Mouse (Mus musculus) CH12.LX (cell line): ENCODE results near the gene Fkbp7.
A peak's percentile ranks its signal among the peaks of the same experiment; 100 is the strongest.

Experiments used
- BHLHE40 ChIP-seq: IDR thresholded peaks from 2 replicates; pipeline ENCODE4 v1.6.1; 2011; ENCODE audit warnings: mild to moderate bottlenecking, low read depth, low read length, improper control_type of control experiment
- CTCF ChIP-seq, 2 experiments: IDR thresholded peaks in 1 of 2; conservative IDR thresholded peaks in 1 of 2; 2 replicates each; pipeline ENCODE4 v1.5.1; 2011 to 2012; ENCODE audit warnings: low read depth in 2 of 2, low read length in 2 of 2, improper control_type of control experiment in 1 of 2, inconsistent platforms in 1 of 2, mild to moderate bottlenecking in 1 of 2, moderate library complexity in 1 of 2
- E2F4 ChIP-seq: IDR thresholded peaks from 2 replicates; pipeline ENCODE4 v1.6.1; 2011; ENCODE audit warnings: low read depth, low read length, improper control_type of control experiment; ENCODE audit not compliant: insufficient replicate concordance
- EP300 ChIP-seq: IDR thresholded peaks from 2 replicates; pipeline ENCODE4 v1.6.1; 2011; ENCODE audit warnings: low read length, improper control_type of control experiment
- MAX ChIP-seq: IDR thresholded peaks from 2 replicates; pipeline ENCODE4 v1.6.1; 2011; ENCODE audit warnings: low read length, improper control_type of control experiment
- MAZ ChIP-seq: IDR thresholded peaks from 2 replicates; pipeline ENCODE4 v1.6.1; 2012; ENCODE audit warnings: low read depth, mild to moderate bottlenecking, inconsistent platforms, low read length, improper control_type of control experiment, moderate library complexity
- MXI1 ChIP-seq: IDR thresholded peaks from 2 replicates; pipeline ENCODE4 v1.6.1; 2011; ENCODE audit warnings: mild to moderate bottlenecking, low read depth, low read length, improper control_type of control experiment
- TBP ChIP-seq: conservative IDR thresholded peaks from 2 replicates; pipeline ENCODE4 v1.6.1; 2011; ENCODE audit warnings: low read depth, low read length, improper control_type of control experiment

DNA sequence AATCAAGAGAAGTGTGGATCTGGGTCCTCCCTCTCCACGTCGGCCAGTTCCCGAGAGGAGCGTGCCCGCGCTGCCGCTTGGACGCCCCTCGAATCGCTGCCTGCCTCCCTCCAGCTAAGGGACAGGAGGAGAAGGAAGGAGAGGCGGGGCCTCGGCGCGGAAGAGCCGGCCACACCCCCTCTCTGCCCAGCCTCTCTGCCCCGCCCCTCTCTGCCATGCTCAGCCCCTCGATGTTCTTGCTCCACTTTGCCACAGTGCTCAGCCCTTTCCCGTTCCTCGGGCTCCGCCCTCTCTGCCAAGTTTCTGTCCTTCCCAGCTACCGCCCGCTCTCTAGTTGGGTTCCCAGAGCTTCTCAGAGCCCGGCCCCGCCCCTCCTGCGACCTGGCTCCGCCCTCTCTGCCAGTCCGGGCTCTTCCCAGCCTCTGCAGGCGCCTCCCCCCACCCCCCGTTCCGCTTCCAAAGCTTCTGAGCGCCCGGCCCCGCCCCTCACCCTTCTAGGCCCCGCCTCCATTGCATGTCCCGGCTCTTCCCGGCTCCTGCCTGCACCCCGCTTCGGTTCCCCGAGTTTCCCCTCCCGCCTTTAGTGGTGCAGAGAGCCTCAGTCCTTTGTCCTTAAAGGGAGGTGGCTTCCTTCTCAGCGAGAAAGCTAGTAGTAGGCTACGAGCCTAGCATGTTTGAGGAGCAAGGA lies 24.9 kb downstream of the Fkbp7 start, which contains the start of the genes Prkra and Pjvk:
- TF ChIP-seq MAZ, result 0 out of 2 replicates have a peak, but pooled peaks have one; percentile 44
- TF ChIP-seq BHLHE40, result no peak
- no peak for TF ChIP-seq TBP
- TF ChIP-seq CTCF (conservative IDR thresholded peaks at IDR 0.05 in 1 of 2, IDR thresholded peaks at IDR 0.05 in 1 of 2; ENCODE audit: low read depth in 2 of 2, low read length in 2 of 2), result no peak
- no peak for TF ChIP-seq EP300
- no peak for TF ChIP-seq E2F4
- TF ChIP-seq MAX, result no peak; the same call in 1 of the 2 replicates
- TF ChIP-seq MXI1, result no peak; the same call in none of the 2 replicates
